Mouse (Mus musculus): Measurements from ENCODE around the gene Rhox4e. TPM values are rescaled to one million over a fixed set of nuclear protein-coding genes. Genes with fewer than 3 reads are reported as not detected.

Gene Rhox4e
- polyA plus RNA-seq (2017; shearing (Covaris generic)): 0.21 TPM

GRCm38 (mm10) chrX:37557112-37557511 lies at the start of gene Rhox4e:
TSS of gene Rhox4e (plus strand) at chrX:37557412.

GRCm38 (mm10) chrX:37514059-37514458 lies 43.2 kb upstream of the Rhox4e start, which contains the start of gene Rhox4d:
TSS of gene Rhox4d (plus strand) at chrX:37514359.

GRCm38 (mm10) chrX:37530152-37530551 lies 27.1 kb upstream of the Rhox4e start, which contains the start of gene Rhox2e:
TSS of gene Rhox2e (plus strand) at chrX:37530452.

GRCm38 (mm10) chrX:37541719-37542118 lies 15.5 kb upstream of the Rhox4e start, which contains the start of gene Rhox3e:
TSS of gene Rhox3e (plus strand) at chrX:37542019.

GRCm38 (mm10) chrX:37571105-37571504 lies 13.9 kb downstream of the Rhox4e start, which contains the start of gene Rhox2f:
TSS of gene Rhox2f (plus strand) at chrX:37571405.

GRCm38 (mm10) chrX:37580692-37581091 lies 23.5 kb downstream of the Rhox4e start, which contains the start of gene Rhox3f:
TSS of gene Rhox3f (plus strand) at chrX:37580992.

GRCm38 (mm10) chrX:37607604-37608003 lies 50.4 kb downstream of the Rhox4e start, which contains the start of gene Rhox4f:
TSS of gene Rhox4f (minus strand) at chrX:37607704.

Other genes starting within 250 kb of the Rhox4e start
- not detected for gene Rhox3a2, start 177.4 kb upstream of the Rhox4e start, polyA plus RNA-seq (2017; shearing (Covaris generic))
- gene Rhox4a2, start 166.6 kb upstream of the Rhox4e start, polyA plus RNA-seq (2017; shearing (Covaris generic)): not detected
- gene Rhox2b, start 145.3 kb upstream of the Rhox4e start, polyA plus RNA-seq (2017; shearing (Covaris generic)): not detected
- not detected for gene Rhox4b, start 124.9 kb upstream of the Rhox4e start, polyA plus RNA-seq (2017; shearing (Covaris generic))
- not detected for gene Rhox2c, start 103.7 kb upstream of the Rhox4e start, polyA plus RNA-seq (2017; shearing (Covaris generic))
- not detected for gene Rhox3c, start 98.8 kb upstream of the Rhox4e start, polyA plus RNA-seq (2017; shearing (Covaris generic))
- gene Rhox4c, start 77.1 kb upstream of the Rhox4e start, polyA plus RNA-seq (2017; shearing (Covaris generic)): not detected
- gene Rhox2d, start 64.0 kb upstream of the Rhox4e start, polyA plus RNA-seq (2017; shearing (Covaris generic)): not detected
- gene Rhox4d, start 43.1 kb upstream of the Rhox4e start, polyA plus RNA-seq (2017; shearing (Covaris generic)): 0.31 TPM
- not detected for gene Rhox2e, start 27.0 kb upstream of the Rhox4e start, polyA plus RNA-seq (2017; shearing (Covaris generic))
- gene Rhox3e, start 15.4 kb upstream of the Rhox4e start, polyA plus RNA-seq (2017; shearing (Covaris generic)): not detected
- not detected for gene Rhox2f, start 14.0 kb downstream of the Rhox4e start, polyA plus RNA-seq (2017; shearing (Covaris generic))
- gene Rhox3f, start 23.6 kb downstream of the Rhox4e start, polyA plus RNA-seq (2017; shearing (Covaris generic)): not detected
- not detected for gene Rhox4f, start 50.3 kb downstream of the Rhox4e start, polyA plus RNA-seq (2017; shearing (Covaris generic))
- not detected for gene Rhox3g, start 71.2 kb downstream of the Rhox4e start, polyA plus RNA-seq (2017; shearing (Covaris generic))
- not detected for gene Rhox2g, start 86.1 kb downstream of the Rhox4e start, polyA plus RNA-seq (2017; shearing (Covaris generic))
- gene Rhox4g, start 93.9 kb downstream of the Rhox4e start, polyA plus RNA-seq (2017; shearing (Covaris generic)): not detected
- not detected for gene Rhox3h, start 111.4 kb downstream of the Rhox4e start, polyA plus RNA-seq (2017; shearing (Covaris generic))
- gene Rhox2h, start 115.9 kb downstream of the Rhox4e start, polyA plus RNA-seq (2017; shearing (Covaris generic)): not detected
- not detected for gene Rhox5, start 247.4 kb downstream of the Rhox4e start, polyA plus RNA-seq (2017; shearing (Covaris generic))